Mouse (Mus musculus) kidney, embryonic 16.5 days (tissue): ENCODE results near the gene Las1l. TPM values are rescaled to one million over a fixed set of nuclear protein-coding genes. Genes with fewer than 3 reads are reported as not detected.
A peak's percentile ranks its signal among the peaks of the same experiment; 100 is the strongest.

ENCODE experiments used
- ATAC-seq: fragments of 200-750 bp; cut with Nextera tagmentation; 2 replicates; pipeline ENCODE4 v1.8.0; 2017; ENCODE audit warnings: moderate TSS enrichment; ENCODE audit not compliant: low FRiP score, low TSS enrichment
- H3K27ac ChIP-seq: fragments of 300-500 bp; sonication (generic); 2 replicates; pipeline ENCODE4 v1.5.1; 2014; ENCODE audit warnings: low read length
- H3K27me3 ChIP-seq: fragments of 300-500 bp; sonication (generic); 2 replicates; pipeline ENCODE4 v1.6.1; 2014; ENCODE audit warnings: low read length, control low read depth, mixed read lengths; ENCODE audit not compliant: insufficient read depth
- H3K36me3 ChIP-seq: fragments of 300-500 bp; sonication (generic); 2 replicates; pipeline ENCODE4 v1.6.1; 2014; ENCODE audit warnings: low read length, control low read depth, mixed read lengths; ENCODE audit not compliant: insufficient read depth
- H3K4me1 ChIP-seq: fragments of 300-500 bp; sonication (generic); 2 replicates; pipeline ENCODE4 v1.6.1; 2014; ENCODE audit warnings: low read length, control low read depth, mixed read lengths; ENCODE audit not compliant: insufficient read depth
- H3K4me2 ChIP-seq: fragments of 300-500 bp; sonication (generic); replicated peaks from 2 replicates; pipeline ENCODE4 v1.6.1; 2014; ENCODE audit warnings: low read depth, low read length
- H3K4me3 ChIP-seq: fragments of 300-500 bp; sonication (generic); 2 replicates; pipeline ENCODE4 v1.5.1; 2014; ENCODE audit warnings: mild to moderate bottlenecking, low read length
- H3K9ac ChIP-seq: fragments of 300-500 bp; sonication (generic); replicated peaks from 2 replicates; pipeline ENCODE4 v1.6.1; 2014; ENCODE audit warnings: low read length
- H3K9me3 ChIP-seq: fragments of 300-500 bp; sonication (generic); 2 replicates; pipeline ENCODE4 v1.6.1; 2016; ENCODE audit warnings: low read length, control low read depth
- WGBS: fragments of 180-500 bp; shearing (Covaris S2); extraction: QIAGEN DNeasy Blood & Tissue Kit; methylation state at CpG from one replicate; pipeline ENCODE4 v1.1.7; 2014; 5-methylcytosine and 5-hydroxymethylcytosine counted together
- polyA plus RNA-seq: library from polyadenylated mRNA; unstranded; fragments of >200 nt; fragmentation: Nextera tagmentation; extraction: Ambion mirVana; gene quantifications from 2 replicates; pipeline ENCODE4 v1.2.1, GENCODE M21; 2015

Gene Las1l
- 72.8 and 74.0 TPM in 2 replicates for polyA plus RNA-seq

GRCm38 (mm10) chrX:95956497-95957293 is at the start of gene Las1l:
TSS of gene Las1l (minus strand) at chrX:95956962.
- H3K4me1 ChIP-seq, result peaks cover 5% of the 10 kb centered on the region
- peak within 1 kb of the TSS; percentile 58 for H3K4me3 ChIP-seq
- peak within 1 kb of the TSS; percentile 65 for H3K9ac ChIP-seq
- H3K36me3 ChIP-seq, result peaks cover 7% of the 10 kb centered on the region; the same call in 1 of the 2 replicates
- no peaks in the 10 kb centered on the region for H3K27me3 ChIP-seq
- 28% methylated on average over 42 of the region's 42 CpGs for WGBS
- peak; percentile 100 for ATAC-seq
- peak within 1 kb of the TSS; percentile 57 for H3K4me2 ChIP-seq
- H3K9me3 ChIP-seq, result no peaks in the 10 kb centered on the region
- no peak within 1 kb of the TSS for H3K27ac ChIP-seq

DNA sequence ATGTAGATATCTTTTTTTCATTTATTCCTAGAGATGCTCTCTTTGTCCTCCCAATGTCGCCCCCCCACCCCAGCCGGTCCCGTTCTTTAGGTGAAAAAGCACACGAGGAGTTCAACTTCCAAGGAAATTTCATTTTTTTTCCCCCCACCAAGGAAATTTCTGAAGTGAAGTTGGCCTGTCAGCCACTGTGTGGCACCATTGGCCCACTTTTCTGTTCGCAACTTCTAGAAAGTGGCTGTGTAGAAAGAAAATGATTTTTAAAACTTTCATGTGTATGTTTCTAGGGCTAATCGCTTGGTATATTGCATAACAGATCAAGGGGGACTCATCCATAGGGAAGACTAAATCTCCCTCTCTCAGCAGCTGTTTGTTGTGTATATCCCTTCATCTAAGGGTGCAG is 49.6 kb upstream of the Las1l start:
- WGBS, result 67% methylated on average over 6 of the region's 6 CpGs

DNA sequence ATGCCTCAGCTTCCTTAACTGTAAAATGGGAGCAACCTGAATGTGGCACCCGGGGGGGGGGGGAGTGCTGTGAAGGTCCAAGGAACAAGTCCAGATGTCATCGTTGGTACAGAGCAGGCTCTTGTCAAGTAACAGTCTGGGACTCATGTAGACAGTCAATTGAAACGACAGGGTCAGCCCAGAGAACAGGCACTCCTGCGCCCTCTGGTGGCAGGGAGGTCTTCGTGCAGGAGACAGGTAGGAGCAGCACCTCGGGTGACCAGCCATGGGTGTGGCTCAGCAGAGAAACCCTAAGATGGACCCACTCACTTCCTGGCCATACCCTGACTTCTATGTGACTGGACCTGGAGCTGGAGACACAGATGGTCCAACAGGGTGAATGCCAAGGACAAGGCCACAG is 42.8 kb upstream of the Las1l start:
- H3K4me3 ChIP-seq, result no peak overlapping the region
- no peak overlapping the region for H3K27ac ChIP-seq
- no peak overlapping the region for H3K9ac ChIP-seq
- H3K4me1 ChIP-seq, result no peaks in the 10 kb centered on the region
- H3K4me2 ChIP-seq, result no peak overlapping the region
- H3K9me3 ChIP-seq, result no peaks in the 10 kb centered on the region
- 69% methylated on average over 6 of the region's 6 CpGs for WGBS
- H3K27me3 ChIP-seq, result no peaks in the 10 kb centered on the region
- no peak for ATAC-seq
- no peaks in the 10 kb centered on the region for H3K36me3 ChIP-seq

More for the DNA sequence above, 49.6 kb upstream of the Las1l start:
- ATAC-seq, result no peak
- H3K9me3 ChIP-seq, result no peaks in the 10 kb centered on the region
- no peak overlapping the region for H3K9ac ChIP-seq
- H3K4me2 ChIP-seq, result no peak overlapping the region
- peaks cover 4% of the 10 kb centered on the region; the same call in 1 of the 2 replicates for H3K27me3 ChIP-seq
- no peak overlapping the region for H3K4me3 ChIP-seq
- H3K36me3 ChIP-seq, result no peaks in the 10 kb centered on the region
- no peaks in the 10 kb centered on the region for H3K4me1 ChIP-seq
- H3K27ac ChIP-seq, result no peak overlapping the region

DNA sequence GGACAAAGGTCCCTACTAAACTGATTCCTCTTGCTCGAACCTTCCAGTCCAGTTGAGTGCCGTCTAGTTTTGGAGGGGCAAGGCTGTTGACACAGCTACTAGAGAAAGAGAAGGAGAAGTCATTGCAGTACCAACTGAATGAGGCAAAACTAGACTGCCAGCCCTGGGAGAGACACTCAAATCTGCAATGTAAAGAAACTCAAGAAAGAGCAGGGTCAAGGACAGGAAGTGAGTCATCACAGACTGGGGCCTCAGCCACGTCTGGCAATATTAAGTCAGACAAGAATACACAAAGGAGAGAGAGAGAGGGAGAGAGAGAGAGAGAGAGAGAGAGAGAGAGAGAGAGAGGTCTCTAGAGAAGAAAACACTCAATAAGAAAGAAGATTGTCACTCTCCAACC is 36.4 kb upstream of the Las1l start:
- no peaks in the 10 kb centered on the region for H3K36me3 ChIP-seq
- H3K9me3 ChIP-seq, result no peaks in the 10 kb centered on the region
- no peak overlapping the region for H3K4me2 ChIP-seq
- H3K27me3 ChIP-seq, result no peaks in the 10 kb centered on the region; the same call in 1 of the 2 replicates
- H3K9ac ChIP-seq, result no peak overlapping the region
- 75% methylated on average over 3 of the region's 3 CpGs for WGBS
- no peak for ATAC-seq
- H3K4me3 ChIP-seq, result no peak overlapping the region
- no peaks in the 10 kb centered on the region for H3K4me1 ChIP-seq
- no peak overlapping the region for H3K27ac ChIP-seq

- no peak overlapping the region for H3K4me3 ChIP-seq
- H3K9ac ChIP-seq, result no peak overlapping the region
- no peaks in the 10 kb centered on the region for H3K4me1 ChIP-seq
- H3K4me2 ChIP-seq, result no peak overlapping the region
- WGBS, result 90% methylated on average over 9 of the region's 9 CpGs
- H3K27ac ChIP-seq, result no peak overlapping the region
- no peaks in the 10 kb centered on the region for H3K27me3 ChIP-seq
- no peaks in the 10 kb centered on the region for H3K36me3 ChIP-seq
- H3K9me3 ChIP-seq, result no peaks in the 10 kb centered on the region
- ATAC-seq, result no peak
These were observed 13.2 kb upstream of the Las1l start for GRCm38 (mm10) chrX:95969936-95970335.

DNA sequence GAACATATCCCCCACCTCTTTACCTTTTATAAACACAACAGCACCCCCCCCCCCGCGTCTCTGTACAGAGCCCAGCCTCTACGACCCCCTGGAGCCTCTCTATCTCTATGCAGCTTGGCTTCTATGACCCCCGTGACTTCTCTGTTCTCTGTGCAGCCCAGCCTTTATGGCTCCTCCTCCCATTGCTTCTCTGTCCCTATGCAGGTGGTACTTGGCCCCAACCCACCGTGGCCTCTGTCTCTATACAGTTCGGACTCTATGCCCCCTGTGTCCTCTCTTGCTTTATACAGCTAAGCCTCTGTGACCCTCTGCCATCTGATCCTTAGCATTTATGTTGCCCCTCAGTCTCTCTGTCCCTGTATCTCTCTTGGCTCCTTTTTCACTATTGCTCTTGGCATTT is 12.4 kb upstream of the Las1l start:
- Histone ChIP-seq H3K27me3 (no peaks in the 10 kb centered on the region), H3K4me1 (no peaks in the 10 kb centered on the region), H3K27ac (no peak overlapping the region), H3K36me3 (no peaks in the 10 kb centered on the region), H3K9ac (no peak overlapping the region), H3K9me3 (no peaks in the 10 kb centered on the region), H3K4me3 (no peak overlapping the region), H3K4me2 (0 out of 2 replicates have a peak overlapping the region, but pooled peaks have one; percentile 59)
- ATAC-seq, result no peak; the same call in 1 of the 2 replicates
- 48% methylated on average over 6 of the region's 6 CpGs for WGBS

GRCm38 (mm10) chrX:95968594-95968965 is 11.8 kb upstream of the Las1l start:
- 24% methylated on average over 6 of the region's 6 CpGs for WGBS
- Histone ChIP-seq H3K27me3 (no peaks in the 10 kb centered on the region), H3K4me3 (peak overlapping the region; percentile 49), H3K9me3 (no peaks in the 10 kb centered on the region), H3K9ac (peak overlapping the region; percentile 63), H3K4me1 (no peaks in the 10 kb centered on the region), H3K36me3 (no peaks in the 10 kb centered on the region), H3K4me2 (peak overlapping the region; percentile 59), H3K27ac (peak overlapping the region; percentile 68)
- ATAC-seq, result peak; percentile 93

DNA sequence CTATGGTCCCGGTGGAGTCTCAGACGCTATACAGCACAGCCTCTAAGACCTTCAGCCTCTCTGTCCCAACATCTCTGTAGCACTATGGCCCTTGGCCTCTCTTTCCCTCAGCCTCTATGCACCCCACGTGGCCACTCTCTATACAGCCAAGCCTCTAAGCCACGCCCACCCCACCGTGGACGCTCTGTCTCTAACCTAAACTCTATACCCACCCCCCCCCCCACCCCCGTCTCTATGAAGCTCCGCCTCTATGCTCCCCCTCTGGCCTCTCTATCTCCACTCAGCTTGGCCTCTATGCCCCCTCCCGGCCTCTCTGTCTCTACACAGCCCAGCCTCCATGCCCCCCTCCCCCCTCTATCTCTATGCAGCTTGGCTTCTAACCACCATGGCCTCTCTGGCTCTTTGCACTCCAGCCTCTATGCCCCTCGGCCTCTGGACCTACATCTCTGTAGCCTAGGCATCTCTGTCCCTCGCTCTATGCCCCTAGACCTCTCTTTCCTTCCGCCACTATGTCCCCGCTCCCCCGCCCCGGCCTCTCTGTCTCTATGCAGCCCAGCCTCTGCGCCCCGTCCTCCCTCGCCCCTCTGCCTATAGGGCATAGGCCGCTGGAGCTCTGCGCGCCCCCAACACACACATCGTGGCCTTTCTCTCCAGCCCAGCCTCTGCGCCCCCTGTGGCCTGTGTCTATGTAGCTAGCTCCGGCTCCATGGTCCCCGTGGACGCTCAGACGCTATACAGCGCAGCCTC is 11.3 kb upstream of the Las1l start:
- Histone ChIP-seq H3K36me3 (no peaks in the 10 kb centered on the region), H3K4me2 (peak overlapping the region; percentile 59), H3K27me3 (no peaks in the 10 kb centered on the region), H3K4me1 (no peaks in the 10 kb centered on the region), H3K4me3 (peak overlapping the region; percentile 49), H3K9me3 (no peaks in the 10 kb centered on the region), H3K9ac (peak overlapping the region; percentile 63), H3K27ac (peak overlapping the region; percentile 68)
- ATAC-seq, result peak; percentile 87
- WGBS, result 26% methylated on average over 25 of the region's 28 CpGs

GRCm38 (mm10) chrX:95965036-95965435 is 8.3 kb upstream of the Las1l start:
- Histone ChIP-seq H3K4me3 (no peak overlapping the region), H3K9me3 (no peaks in the 10 kb centered on the region), H3K9ac (no peak overlapping the region), H3K27me3 (no peaks in the 10 kb centered on the region), H3K4me2 (no peak overlapping the region), H3K4me1 (no peaks in the 10 kb centered on the region), H3K27ac (no peak overlapping the region), H3K36me3 (no peaks in the 10 kb centered on the region)
- 75% methylated on average over 6 of the region's 6 CpGs for WGBS
- ATAC-seq, result no peak

GRCm38 (mm10) chrX:95963366-95963765 is 6.6 kb upstream of the Las1l start:
- no peak for ATAC-seq
- 58% methylated on average over 2 of the region's 2 CpGs for WGBS
- no peak overlapping the region for H3K4me2 ChIP-seq
- no peaks in the 10 kb centered on the region for H3K36me3 ChIP-seq
- no peak overlapping the region for H3K27ac ChIP-seq
- no peak overlapping the region for H3K9ac ChIP-seq
- H3K4me3 ChIP-seq, result no peak overlapping the region
- H3K4me1 ChIP-seq, result no peaks in the 10 kb centered on the region
- no peaks in the 10 kb centered on the region for H3K27me3 ChIP-seq
- no peaks in the 10 kb centered on the region for H3K9me3 ChIP-seq
